Mouse (Mus musculus) embryonic facial prominence, embryonic 13.5 days (tissue): ENCODE data around the gene Nme4. TPM values are rescaled to one million over a fixed set of nuclear protein-coding genes. Genes with fewer than 3 reads are reported as not detected.

Source experiments
- ATAC-seq: fragments of 200-750 bp; cut with Nextera tagmentation; 2 replicates; pipeline ENCODE4 v1.8.0; 2017; ENCODE audit warnings: low read depth; ENCODE audit not compliant: insufficient number of reproducible peaks, insufficient read depth, low FRiP score, low TSS enrichment
- H3K27ac ChIP-seq: fragments of 300-500 bp; sonication (generic); 2 replicates; pipeline ENCODE4 v1.5.1; 2015; ENCODE audit warnings: moderate library complexity, mild to moderate bottlenecking, inconsistent platforms
- H3K27me3 ChIP-seq: fragments of 300-500 bp; sonication (generic); 2 replicates; pipeline ENCODE4 v1.6.1; 2015; ENCODE audit warnings: mild to moderate bottlenecking, inconsistent platforms
- H3K36me3 ChIP-seq: fragments of 300-500 bp; sonication (generic); 2 replicates; pipeline ENCODE4 v1.6.1; 2015; ENCODE audit warnings: mild to moderate bottlenecking, inconsistent platforms
- H3K4me1 ChIP-seq: fragments of 300-500 bp; sonication (generic); 2 replicates; pipeline ENCODE4 v1.6.1; 2015; ENCODE audit warnings: inconsistent platforms
- H3K4me2 ChIP-seq: fragments of 300-500 bp; sonication (generic); 2 replicates; pipeline ENCODE4 v1.6.1; 2015; ENCODE audit warnings: moderate library complexity, mild to moderate bottlenecking, inconsistent platforms
- H3K4me3 ChIP-seq: fragments of 300-500 bp; sonication (generic); 2 replicates; pipeline ENCODE4 v1.5.1; 2015; ENCODE audit warnings: mild to moderate bottlenecking, inconsistent platforms
- H3K9ac ChIP-seq: fragments of 300-500 bp; sonication (generic); 2 replicates; pipeline ENCODE4 v1.6.1; 2015; ENCODE audit warnings: mild to moderate bottlenecking, inconsistent platforms
- H3K9me3 ChIP-seq: fragments of 300-500 bp; sonication (generic); 2 replicates; pipeline ENCODE4 v1.6.1; 2016; ENCODE audit warnings: inconsistent platforms
- WGBS: fragments of 180-500 bp; shearing (Covaris S2); methylation state at CpG from one replicate; pipeline ENCODE4 v1.1.7; 2015; ENCODE audit warnings: mixed read lengths; 5-methylcytosine and 5-hydroxymethylcytosine counted together
- polyA plus RNA-seq: library from polyadenylated mRNA; unstranded; fragments of >200 nt; fragmentation: Nextera tagmentation; extraction: Ambion mirVana; gene quantifications from 2 replicates; pipeline ENCODE4 v1.2.1, GENCODE M21; 2015

Nme4 gene
- polyA plus RNA-seq, 1 experiment from 2014 or later, result 142 TPM

DNA sequence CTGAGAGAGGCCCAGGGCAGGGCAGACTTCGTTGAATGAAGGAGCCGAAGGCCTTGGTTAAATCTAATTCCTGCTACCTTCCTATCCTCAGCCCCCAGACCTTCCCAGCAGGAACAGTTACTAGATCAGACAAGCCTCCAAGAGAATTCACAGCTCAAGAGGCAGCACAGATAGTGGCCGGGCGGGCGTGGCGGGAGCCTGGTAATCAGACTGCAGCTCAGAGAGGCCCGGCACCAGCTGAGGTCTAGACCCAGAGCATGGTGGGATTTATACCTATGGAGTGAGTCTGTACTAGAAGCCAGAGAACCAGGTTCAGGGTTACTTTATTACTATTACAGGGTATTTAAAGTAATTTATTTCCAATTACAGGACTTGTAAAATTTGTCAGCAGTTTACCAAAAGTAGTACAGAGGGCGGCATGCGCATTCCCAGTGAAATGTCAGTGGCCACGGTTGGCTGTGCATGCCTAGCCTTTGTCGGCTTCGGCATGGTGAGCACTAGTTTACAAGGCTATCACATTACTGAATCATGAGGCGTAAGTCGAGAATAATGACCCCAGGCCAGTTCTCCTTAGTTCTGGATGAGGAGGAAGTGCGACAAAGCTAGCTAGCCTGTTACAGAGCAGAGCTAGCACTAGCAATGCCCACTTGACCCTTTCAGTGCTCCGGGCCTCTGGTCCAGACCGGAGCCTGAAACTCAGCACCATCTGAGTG is 41.1 kb downstream of the Nme4 start:
- Histone ChIP-seq H3K4me3 (no peak overlapping the region), H3K36me3 (peaks cover 48% of the 10 kb centered on the region), H3K27ac (peak overlapping the region; percentile 1; the same call in 1 of the 2 replicates), H3K9me3 (no peaks in the 10 kb centered on the region), H3K9ac (no peak overlapping the region), H3K4me2 (no peak overlapping the region), H3K27me3 (no peaks in the 10 kb centered on the region), H3K4me1 (peaks cover 7% of the 10 kb centered on the region)
- 48% methylated on average over 17 of the region's 17 CpGs for WGBS
- no peak for ATAC-seq

DNA sequence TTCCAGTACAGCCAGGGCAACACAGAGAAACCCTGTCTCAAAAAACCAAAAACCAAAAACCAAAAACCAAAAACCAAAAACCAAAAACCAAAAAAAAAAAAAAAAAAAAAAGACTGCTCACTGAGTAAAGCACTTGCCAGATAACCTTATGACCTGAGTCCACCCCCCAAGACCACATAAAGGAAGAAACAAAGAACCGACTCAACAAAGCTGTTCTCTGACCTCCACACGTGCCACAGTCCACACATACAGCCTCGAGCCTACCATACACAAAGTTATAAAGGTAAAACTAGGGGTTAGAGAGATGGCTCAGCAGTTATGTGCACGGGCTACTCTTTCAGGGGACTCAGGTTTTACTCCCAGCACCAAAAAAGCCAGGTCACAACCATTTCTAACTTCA is 42.7 kb downstream of the Nme4 start:
- Histone ChIP-seq H3K9ac (no peak overlapping the region), H3K4me3 (no peak overlapping the region), H3K4me2 (no peak overlapping the region), H3K36me3 (peaks cover 37% of the 10 kb centered on the region), H3K4me1 (peaks cover 7% of the 10 kb centered on the region), H3K9me3 (no peaks in the 10 kb centered on the region), H3K27ac (no peak overlapping the region), H3K27me3 (no peaks in the 10 kb centered on the region)
- ATAC-seq, result no peak
- 92% methylated on average over 4 of the region's 4 CpGs for WGBS

DNA sequence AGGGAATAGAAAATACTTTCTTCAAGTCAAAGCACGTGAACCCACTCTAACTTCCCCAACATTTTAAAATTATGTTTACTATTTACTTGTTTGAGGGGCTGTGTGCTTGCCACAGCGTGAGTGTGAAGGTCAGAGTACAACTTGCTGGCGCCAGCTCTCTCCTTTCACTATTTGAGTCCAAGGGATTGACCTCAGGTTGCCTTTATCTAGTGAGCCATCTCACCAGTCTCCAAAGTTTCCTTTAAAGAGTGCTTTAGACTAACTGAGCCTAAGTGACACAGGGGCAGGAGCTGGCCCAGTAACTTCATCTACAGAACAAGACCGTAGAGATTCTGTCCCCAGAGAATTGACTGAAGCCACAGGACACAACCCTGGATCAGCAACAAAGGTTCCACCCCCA is 43.3 kb downstream of the Nme4 start:
- no peak overlapping the region for H3K4me2 ChIP-seq
- no peak overlapping the region for H3K4me3 ChIP-seq
- H3K4me1 ChIP-seq, result peaks cover 7% of the 10 kb centered on the region
- ATAC-seq, result no peak
- H3K36me3 ChIP-seq, result peaks cover 30% of the 10 kb centered on the region
- no peak overlapping the region for H3K9ac ChIP-seq
- H3K27ac ChIP-seq, result no peak overlapping the region
- no peaks in the 10 kb centered on the region for H3K9me3 ChIP-seq
- WGBS, result 85% methylated on average over 4 of the region's 4 CpGs
- no peaks in the 10 kb centered on the region for H3K27me3 ChIP-seq

DNA sequence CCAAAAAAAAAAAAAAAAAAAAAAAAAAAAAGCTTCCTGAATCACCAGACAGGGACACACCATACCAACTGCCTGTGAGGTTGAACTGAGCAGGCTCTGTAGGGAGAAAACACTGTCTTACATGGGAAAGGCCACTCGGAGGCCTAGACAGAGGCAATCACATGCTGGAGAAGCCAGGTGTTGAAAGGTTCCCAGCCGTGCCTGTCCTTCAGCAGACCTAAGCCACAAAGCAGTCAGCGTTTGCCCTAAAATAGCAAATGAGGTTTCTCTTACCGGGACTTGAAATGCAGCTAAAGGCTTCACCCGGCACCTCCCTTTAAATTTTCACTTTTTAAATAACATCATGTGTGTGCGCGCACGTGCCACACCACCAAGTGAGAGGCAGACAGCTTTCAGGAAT is 47.3 kb downstream of the Nme4 start:
- Histone ChIP-seq H3K4me3 (no peak overlapping the region), H3K4me2 (no peak overlapping the region), H3K4me1 (peaks cover 5% of the 10 kb centered on the region; the same call in 1 of the 2 replicates), H3K36me3 (0 out of 2 replicates have a peak, but pooled peaks cover 7% of the 10 kb centered on the region), H3K27me3 (no peaks in the 10 kb centered on the region), H3K9ac (no peak overlapping the region), H3K9me3 (no peaks in the 10 kb centered on the region), H3K27ac (no peak overlapping the region)
- 91% methylated on average over 8 of the region's 8 CpGs for WGBS
- no peak for ATAC-seq

DNA sequence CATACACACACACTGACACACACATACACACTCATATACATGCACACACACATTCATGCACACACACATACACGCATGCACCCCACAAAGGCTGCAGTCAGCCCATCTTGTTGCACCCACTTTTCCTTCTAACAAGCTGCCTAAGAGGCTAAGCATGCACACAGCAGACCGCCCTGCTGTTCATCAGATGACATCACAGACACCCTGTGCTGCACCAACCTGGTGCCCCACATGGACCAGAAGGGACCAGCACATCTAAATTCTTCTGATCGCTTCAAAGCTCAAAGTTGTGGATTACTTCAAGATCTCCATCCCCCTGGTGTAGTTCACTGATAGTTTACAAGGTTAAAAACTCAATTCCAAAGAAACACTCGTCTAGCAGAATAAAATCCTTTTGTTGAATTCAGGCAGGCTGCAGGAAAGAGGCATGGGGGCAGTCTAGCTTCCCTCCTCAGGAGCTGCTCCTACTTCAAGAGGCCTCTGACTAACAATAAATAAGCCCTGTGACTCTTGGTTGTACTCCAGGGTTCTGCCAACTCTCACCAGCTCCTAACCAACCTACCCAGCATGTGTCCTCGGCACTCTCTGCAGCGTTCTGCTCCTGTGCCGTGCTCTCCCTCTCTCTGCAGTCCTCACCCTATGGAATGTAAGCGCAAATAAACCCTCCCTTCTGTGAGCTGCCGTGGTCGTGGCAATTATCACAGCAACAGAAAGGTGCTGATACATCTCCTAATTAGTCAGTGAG is 49.0 kb downstream of the Nme4 start:
- H3K4me3 ChIP-seq, result no peak overlapping the region
- WGBS, result 62% methylated on average over 10 of the region's 10 CpGs
- H3K27me3 ChIP-seq, result no peaks in the 10 kb centered on the region
- H3K4me1 ChIP-seq, result peaks cover 11% of the 10 kb centered on the region; the same call in 1 of the 2 replicates
- ATAC-seq, result no peak
- no peak overlapping the region for H3K4me2 ChIP-seq
- no peaks in the 10 kb centered on the region for H3K9me3 ChIP-seq
- H3K36me3 ChIP-seq, result 0 out of 2 replicates have a peak, but pooled peaks cover 3% of the 10 kb centered on the region
- H3K27ac ChIP-seq, result no peak overlapping the region
- no peak overlapping the region for H3K9ac ChIP-seq

DNA sequence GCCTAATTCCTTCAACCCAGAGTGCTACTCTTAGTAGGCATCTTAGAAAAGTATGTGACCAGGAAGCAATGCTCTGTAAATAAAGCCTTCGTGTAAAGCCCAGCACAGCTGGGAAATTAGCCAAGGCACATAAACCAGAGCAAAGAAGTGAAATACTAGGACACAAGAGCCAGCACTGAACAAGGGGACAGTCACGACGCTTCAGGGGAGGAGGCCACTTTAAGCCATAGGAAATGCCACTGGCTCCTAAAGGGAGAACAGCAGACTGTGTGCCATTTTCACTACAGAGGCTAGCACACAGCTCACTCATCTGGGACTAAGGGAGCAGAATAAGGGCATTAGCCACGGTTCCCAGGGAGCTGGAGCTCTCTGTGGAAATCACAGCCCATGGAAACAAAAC is 50.1 kb downstream of the Nme4 start:
- peaks cover 11% of the 10 kb centered on the region; the same call in 1 of the 2 replicates for H3K4me1 ChIP-seq
- WGBS, result 47% methylated on average over 4 of the region's 4 CpGs
- H3K4me2 ChIP-seq, result no peak overlapping the region
- H3K27ac ChIP-seq, result no peak overlapping the region
- no peak for ATAC-seq
- H3K27me3 ChIP-seq, result no peaks in the 10 kb centered on the region
- H3K36me3 ChIP-seq, result 0 out of 2 replicates have a peak, but pooled peaks cover 3% of the 10 kb centered on the region
- no peak overlapping the region for H3K4me3 ChIP-seq
- H3K9ac ChIP-seq, result 0 out of 2 replicates have a peak overlapping the region, but pooled peaks have one; percentile 2
- H3K9me3 ChIP-seq, result no peaks in the 10 kb centered on the region

DNA sequence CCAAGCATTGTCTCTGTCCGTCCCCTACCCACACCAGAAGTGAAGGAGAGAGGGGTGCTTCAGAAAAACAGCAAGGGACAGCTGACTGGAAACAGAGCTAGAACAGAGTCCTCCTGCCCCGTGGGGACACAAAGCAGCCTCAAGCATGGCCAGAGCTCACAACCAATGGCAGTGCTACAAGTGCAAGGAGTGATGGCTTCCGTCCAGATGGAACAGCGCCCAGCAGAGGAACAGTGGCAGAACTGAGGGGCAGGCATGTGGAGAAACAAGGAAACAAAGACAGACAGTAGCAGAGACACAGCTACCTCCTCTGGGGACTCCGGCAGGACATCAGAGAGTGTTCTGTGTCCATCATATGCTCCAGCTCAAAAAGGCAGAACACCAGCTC is 52.2 kb downstream of the Nme4 start:
- Histone ChIP-seq H3K27me3 (no peaks in the 10 kb centered on the region), H3K36me3 (0 out of 2 replicates have a peak, but pooled peaks cover under 1% of the 10 kb centered on the region), H3K4me2 (no peak overlapping the region), H3K27ac (peak overlapping the region; percentile 44), H3K4me3 (no peak overlapping the region), H3K9me3 (no peaks in the 10 kb centered on the region), H3K4me1 (peaks cover 11% of the 10 kb centered on the region; the same call in 1 of the 2 replicates), H3K9ac (peak overlapping the region; percentile 54; the same call in 1 of the 2 replicates)
- ATAC-seq, result no peak
- 69% methylated on average over 5 of the region's 5 CpGs for WGBS

DNA sequence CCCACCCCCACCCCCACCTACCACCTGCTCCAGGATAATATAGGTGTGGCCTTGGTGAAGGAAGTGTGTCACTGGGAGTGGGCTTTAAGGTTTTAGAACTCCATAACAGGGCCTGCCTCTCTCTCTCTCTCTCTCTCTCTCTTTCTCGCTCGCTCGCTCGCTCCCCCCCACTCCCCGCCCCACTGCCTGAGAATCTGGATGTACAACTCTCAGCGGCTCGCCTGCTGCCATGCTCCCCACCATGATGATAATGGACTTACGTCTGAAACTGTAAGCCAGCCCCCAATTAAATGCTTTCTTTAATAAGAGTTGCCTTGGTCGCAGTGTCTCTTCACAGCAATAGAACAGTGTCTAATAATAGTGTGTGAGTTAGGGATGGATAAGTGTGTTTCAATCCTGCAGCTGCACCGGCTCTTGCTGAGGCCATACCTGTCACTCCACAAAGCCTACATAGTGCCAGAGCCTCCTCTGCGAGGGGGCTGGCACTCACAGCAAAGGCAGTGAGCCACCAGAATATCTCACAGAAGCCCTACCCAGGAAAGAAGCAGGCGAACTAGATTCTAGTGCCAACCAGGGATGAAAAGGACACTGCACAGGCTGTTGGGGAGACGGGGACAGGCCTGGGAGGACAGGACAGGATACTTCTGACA is 52.7 kb downstream of the Nme4 start:
- Histone ChIP-seq H3K27me3 (no peaks in the 10 kb centered on the region), H3K9me3 (no peaks in the 10 kb centered on the region), H3K4me2 (no peak overlapping the region), H3K4me1 (peaks cover 11% of the 10 kb centered on the region; the same call in 1 of the 2 replicates), H3K4me3 (no peak overlapping the region), H3K36me3 (no peaks in the 10 kb centered on the region), H3K27ac (peak overlapping the region; percentile 44), H3K9ac (peak overlapping the region; percentile 54; the same call in 1 of the 2 replicates)
- 82% methylated on average over 13 of the region's 13 CpGs for WGBS
- ATAC-seq, result no peak

Other genes starting within 250 kb of the Nme4 start
- gene Wdr90, start 234.1 kb downstream of the Nme4 start, polyA plus RNA-seq, result 30.0 and 31.2 TPM in 2 replicates
- 11.1 and 13.4 TPM in 2 replicates for gene Mcrip2, start 226.8 kb downstream of the Nme4 start, polyA plus RNA-seq
- 47.1 and 50.6 TPM in 2 replicates for gene Mettl26, start 220.5 kb downstream of the Nme4 start, polyA plus RNA-seq
- 0.56 and 0.73 TPM in 2 replicates for gene Wfikkn1, start 214.7 kb downstream of the Nme4 start, polyA plus RNA-seq
- gene Rab40c, start 175.9 kb downstream of the Nme4 start, polyA plus RNA-seq, result 32.9 and 36.6 TPM in 2 replicates
- gene Pigq, start 150.7 kb downstream of the Nme4 start, polyA plus RNA-seq, result 50.6 and 53.8 TPM in 2 replicates
- not detected in 2 replicates for gene Nhlrc4, start 150.6 kb downstream of the Nme4 start, polyA plus RNA-seq
- 0.18 and 0.26 TPM in 2 replicates for gene A930017K11Rik, start 143.0 kb downstream of the Nme4 start, polyA plus RNA-seq
- gene Capn15, start 109.8 kb downstream of the Nme4 start, polyA plus RNA-seq, result 23.4 and 24.2 TPM in 2 replicates
- 22.8 and 23.5 TPM in 2 replicates for gene Rab11fip3, start 26.0 kb downstream of the Nme4 start, polyA plus RNA-seq
- gene Decr2, start 5.3 kb downstream of the Nme4 start, polyA plus RNA-seq, result 42.9 and 44.9 TPM in 2 replicates
- gene Tmem8, start 17.7 kb upstream of the Nme4 start, polyA plus RNA-seq, result 1.4 and 1.7 TPM in 2 replicates
- 180 and 209 TPM in 2 replicates for gene Mrpl28, start 27.9 kb upstream of the Nme4 start, polyA plus RNA-seq
- gene Axin1, start 43.1 kb upstream of the Nme4 start, polyA plus RNA-seq, result 9.9 and 10.5 TPM in 2 replicates
- gene Pdia2, start 103.5 kb upstream of the Nme4 start, polyA plus RNA-seq, result 0.28 and 0.95 TPM in 2 replicates
- gene Rgs11, start 107.3 kb upstream of the Nme4 start, polyA plus RNA-seq, result 11.4 and 14.6 TPM in 2 replicates
- gene Arhgdig, start 112.2 kb upstream of the Nme4 start, polyA plus RNA-seq, result 10.2 and 16.4 TPM in 2 replicates
- gene Fam234a, start 148.6 kb upstream of the Nme4 start, polyA plus RNA-seq, result 39.1 and 43.1 TPM in 2 replicates
- 134 TPM in 2 replicates for gene Luc7l, start 157.3 kb upstream of the Nme4 start, polyA plus RNA-seq